Mouse (Mus musculus) mammary gland, adult 2 months (tissue): ENCODE results near the gene Mapk13. TPM values are rescaled to one million over a fixed set of nuclear protein-coding genes. Genes with fewer than 3 reads are reported as not detected.

Experiments used
- polyA plus RNA-seq: library from polyadenylated mRNA; depleted of rRNA; stranded (reverse); fragments of >200 nt; gene quantifications from 2 replicates; pipeline ENCODE4 v1.2.3, GENCODE M21; 2012; ENCODE audit warnings: low replicate concordance; rRNA removed

Gene Mapk13
- 11.3 and 15.1 TPM in 2 replicates for polyA plus RNA-seq

DNA sequence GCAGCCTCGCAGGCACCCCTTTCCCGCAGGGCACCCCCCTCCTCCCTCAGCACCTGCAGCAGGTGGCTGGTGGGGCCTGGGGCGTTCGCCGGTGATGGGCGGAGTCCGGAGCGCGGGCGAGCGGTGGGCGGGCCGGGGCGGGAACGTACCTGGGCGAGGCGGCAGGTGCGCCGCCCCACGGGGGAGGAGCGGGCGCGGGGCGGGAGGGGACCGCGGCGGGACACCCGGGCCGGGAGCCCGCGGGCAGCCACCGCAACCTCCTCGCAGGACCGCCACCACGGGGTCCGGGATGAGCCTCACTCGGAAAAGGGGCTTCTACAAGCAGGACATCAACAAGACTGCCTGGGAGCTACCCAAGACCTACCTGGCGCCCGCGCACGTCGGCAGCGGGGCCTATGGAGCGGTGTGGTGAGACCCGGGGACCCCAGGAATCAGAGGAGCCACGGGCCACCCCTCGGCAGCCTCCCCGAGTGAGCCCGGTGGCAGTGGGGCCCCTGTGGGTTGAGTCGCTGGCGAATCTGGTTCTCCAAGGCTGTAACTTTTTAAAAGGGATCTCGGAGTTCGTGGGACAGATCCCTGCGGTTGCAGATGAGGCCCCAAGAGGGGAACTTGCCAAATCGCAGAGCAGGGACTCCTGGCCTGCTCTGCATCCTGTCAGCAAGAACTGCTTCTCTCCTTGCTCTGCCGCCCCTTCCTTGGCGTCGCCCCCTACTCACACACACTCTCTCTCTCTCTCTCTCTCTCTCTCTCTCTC, at the start of gene Mapk13:
Mapk13 (plus strand) TSS at position 177 of the 754 bp plus-strand sequence.

DNA sequence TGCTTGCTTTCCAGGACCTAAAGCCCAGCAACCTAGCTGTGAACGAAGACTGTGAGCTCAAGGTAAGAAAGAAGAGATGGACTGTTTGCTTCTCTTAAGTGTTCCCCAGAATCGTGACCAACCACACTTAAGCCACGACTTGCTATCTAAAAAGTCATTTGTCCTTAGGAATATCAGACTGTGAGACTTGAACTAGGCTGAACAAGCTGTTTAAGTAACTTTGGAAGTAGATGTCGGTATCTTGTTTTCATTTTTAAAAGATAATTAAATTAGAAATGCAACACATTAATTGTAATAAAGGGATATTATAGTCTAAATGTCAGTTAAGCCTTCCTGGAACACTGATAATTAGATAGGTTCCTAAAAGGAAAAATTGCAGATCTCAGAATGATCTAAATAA, 43.3 kb upstream of the Mapk13 start, which contains the start of gene AC170998.1:
AC170998.1 (plus strand) TSS at position 301 of the 400 bp plus-strand sequence.

DNA sequence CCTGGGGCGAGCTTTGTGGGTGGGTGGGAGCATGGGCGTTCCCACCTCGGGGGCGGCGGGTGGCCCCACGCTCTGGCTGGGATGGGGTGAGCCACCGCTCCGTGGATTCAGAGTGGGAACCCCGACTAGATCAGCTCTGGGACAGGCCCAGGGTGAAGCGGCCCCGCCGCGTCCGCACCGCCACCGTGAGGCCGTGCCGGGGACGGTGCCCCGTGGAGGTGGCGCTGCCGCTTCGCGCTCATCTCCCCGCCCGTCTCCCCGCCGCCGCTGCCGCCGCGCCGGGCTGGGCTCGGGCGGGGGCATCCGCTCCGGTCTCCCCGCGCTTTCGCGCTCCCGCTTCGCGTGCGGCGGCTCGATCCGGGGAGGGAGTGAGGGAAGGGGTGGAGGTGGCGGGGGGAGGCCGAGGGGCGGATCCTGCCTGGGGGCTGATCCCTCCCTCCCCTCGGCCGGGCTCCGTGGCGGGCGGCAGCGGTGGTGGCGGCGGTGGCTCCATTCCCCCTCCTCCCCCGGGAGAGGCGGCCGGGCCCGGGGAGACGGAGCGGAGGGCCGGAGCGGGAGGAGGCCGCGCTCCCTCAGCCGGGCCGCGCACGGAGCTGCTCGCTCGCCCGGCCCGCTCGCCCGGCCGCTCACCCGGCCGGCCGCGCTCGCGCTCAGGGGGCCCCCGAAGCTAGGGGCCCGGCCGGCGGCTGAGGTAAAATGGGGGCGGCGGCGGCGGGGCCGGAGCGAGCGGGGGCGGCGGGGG, 31.7 kb downstream of the Mapk13 start, which contains the start of gene Brpf3:
Brpf3 (plus strand) TSS at position 420 of the 742 bp plus-strand sequence.

Other genes with a start within 250 kb of the Mapk13 start
- gene Armc12, start 238.5 kb upstream of the Mapk13 start, polyA plus RNA-seq: 0.09 and 0.23 TPM in 2 replicates
- gene Clpsl2, start 219.9 kb upstream of the Mapk13 start, polyA plus RNA-seq: not detected in 2 replicates
- gene Clps, start 208.5 kb upstream of the Mapk13 start, polyA plus RNA-seq: 0.54 and 2.5 TPM in 2 replicates
- gene Lhfpl5, start 193.7 kb upstream of the Mapk13 start, polyA plus RNA-seq: not detected in 2 replicates
- gene Srpk1, start 146.6 kb upstream of the Mapk13 start, polyA plus RNA-seq: 24.2 and 35.7 TPM in 2 replicates
- 1.2 and 2.3 TPM in 2 replicates for gene Slc26a8, start 79.1 kb upstream of the Mapk13 start, polyA plus RNA-seq
- gene Mapk14, start 78.0 kb upstream of the Mapk13 start, polyA plus RNA-seq: 88.2 and 111 TPM in 2 replicates
- gene AC170998.1, start 43.2 kb upstream of the Mapk13 start, polyA plus RNA-seq: 0.61 and 0.99 TPM in 2 replicates
- 32.5 and 36.3 TPM in 2 replicates for gene Brpf3, start 31.8 kb downstream of the Mapk13 start, polyA plus RNA-seq
- gene Pnpla1, start 89.1 kb downstream of the Mapk13 start, polyA plus RNA-seq: 0.04 and 0.36 TPM in 2 replicates
- 0.27 and 0.68 TPM in 2 replicates for gene 4930539E08Rik, start 146.0 kb downstream of the Mapk13 start, polyA plus RNA-seq
- 3.3 and 5.0 TPM in 2 replicates for gene Pxt1, start 174.5 kb downstream of the Mapk13 start, polyA plus RNA-seq
- 56.6 and 72.2 TPM in 2 replicates for gene Kctd20, start 182.7 kb downstream of the Mapk13 start, polyA plus RNA-seq
- gene Stk38, start 238.7 kb downstream of the Mapk13 start, polyA plus RNA-seq: 118 and 185 TPM in 2 replicates